Mouse (Mus musculus) left cerebral cortex, adult 11 months (tissue): ENCODE measurements around the gene Rufy3.
A peak's percentile ranks its signal among the peaks of the same experiment; 100 is the strongest.
"Not testable (repeated sequence)": the region's sequence is repeated elsewhere in the genome, so short reads cannot be mapped to it uniquely, and the experiment has no call there.

Experiments
- DNase-seq: peaks from one replicate; pipeline ENCODE4 v3.0.0; 2022; ENCODE audit warnings: low spot score

Rufy3 gene

GRCm38 (mm10) chr5:88564501-88565147 lies at the start of gene Rufy3:
Gene Rufy3, plus strand, starts transcription at chr5:88565040.
- peak; percentile 66 for DNase-seq

GRCm38 (mm10) chr5:88519232-88519631 lies 45.6 kb upstream of the Rufy3 start:
- DNase-seq: no peak

GRCm38 (mm10) chr5:88527657-88528056 lies 37.2 kb upstream of the Rufy3 start, which contains the start of gene Jchain:
Gene Jchain, minus strand, starts transcription at chr5:88527891.
- no peak for DNase-seq

- DNase-seq: no peak
Measured at GRCm38 (mm10) chr5:88530908-88531307, 33.9 kb upstream of the Rufy3 start.

- no peak for DNase-seq
Measured at GRCm38 (mm10) chr5:88534697-88535096, 30.1 kb upstream of the Rufy3 start.

- DNase-seq: no peak
Measured at GRCm38 (mm10) chr5:88540845-88541244, 24.0 kb upstream of the Rufy3 start.

GRCm38 (mm10) chr5:88542651-88543282 lies 22.1 kb upstream of the Rufy3 start:
- DNase-seq: no peak

- not testable (repeated sequence) for DNase-seq
Measured at GRCm38 (mm10) chr5:88544411-88544810, 20.4 kb upstream of the Rufy3 start.

GRCm38 (mm10) chr5:88545536-88545935 lies 19.3 kb upstream of the Rufy3 start:
- DNase-seq: no peak

GRCm38 (mm10) chr5:88553271-88554085 lies 11.4 kb upstream of the Rufy3 start:
- DNase-seq: no peak

- DNase-seq: peak; percentile 86
Measured at GRCm38 (mm10) chr5:88554086-88554886, 10.6 kb upstream of the Rufy3 start, which contains the start of gene Utp3. Gene Utp3, plus strand, starts transcription at chr5:88554462.

- DNase-seq: no peak
Measured at GRCm38 (mm10) chr5:88558991-88559390, 5.8 kb upstream of the Rufy3 start.

GRCm38 (mm10) chr5:88561080-88561814 lies 3.6 kb upstream of the Rufy3 start:
- DNase-seq: no peak

GRCm38 (mm10) chr5:88562863-88563780 lies 1.7 kb upstream of the Rufy3 start:
- DNase-seq: no peak

- no peak for DNase-seq
Measured at GRCm38 (mm10) chr5:88565148-88566033, 551 bp downstream of the Rufy3 start.

- DNase-seq: no peak
Measured at GRCm38 (mm10) chr5:88566034-88566841, 1.4 kb downstream of the Rufy3 start.

GRCm38 (mm10) chr5:88569541-88569940 lies 4.7 kb downstream of the Rufy3 start:
- DNase-seq: no peak

GRCm38 (mm10) chr5:88574829-88575228 lies 10.0 kb downstream of the Rufy3 start:
- DNase-seq: no peak
